Mouse (Mus musculus) induced T-regulatory cell, adult 2 months (primary cell): ENCODE results near the gene Rptor.
A peak's percentile ranks its signal among the peaks of the same experiment; 100 is the strongest.

Experiments
- DNase-seq: peaks from one replicate; pipeline ENCODE4 v3.0.0-alpha.2; 2012; ENCODE audit warnings: low read depth

Rptor gene

GRCm38 (mm10) chr11:119811598-119811997 is 208.9 kb downstream of the Rptor start:
- DNase-seq, result no peak

DNA sequence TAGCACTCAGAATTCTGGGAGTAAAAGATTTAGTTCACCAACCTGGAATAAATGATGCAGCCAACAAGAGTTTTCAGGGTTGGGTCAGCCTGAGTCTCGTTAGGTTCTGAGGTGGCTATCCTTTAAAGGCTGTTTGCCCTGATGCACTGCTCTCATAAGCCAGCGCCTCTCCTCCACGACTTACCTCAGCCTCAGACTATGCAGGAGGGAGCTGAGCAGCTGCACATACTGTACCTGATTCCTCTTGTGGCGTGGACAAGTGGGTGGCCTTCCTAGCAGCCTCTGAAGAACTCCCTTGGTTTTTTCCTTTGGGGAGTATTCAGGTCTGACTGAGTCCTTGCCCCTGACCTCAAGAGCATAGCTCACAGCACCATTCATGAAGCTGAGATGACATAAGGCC is 209.4 kb downstream of the Rptor start:
- no peak for DNase-seq

GRCm38 (mm10) chr11:119814035-119814558 is 211.4 kb downstream of the Rptor start:
- DNase-seq, result no peak

GRCm38 (mm10) chr11:119816798-119817361 is 214.2 kb downstream of the Rptor start:
- no peak for DNase-seq

- DNase-seq, result no peak
These were observed 214.7 kb downstream of the Rptor start for GRCm38 (mm10) chr11:119817362-119817837.

GRCm38 (mm10) chr11:119817898-119818297 is 215.2 kb downstream of the Rptor start:
- DNase-seq, result no peak

GRCm38 (mm10) chr11:119821514-119821913 is 218.8 kb downstream of the Rptor start:
- DNase-seq, result no peak

DNA sequence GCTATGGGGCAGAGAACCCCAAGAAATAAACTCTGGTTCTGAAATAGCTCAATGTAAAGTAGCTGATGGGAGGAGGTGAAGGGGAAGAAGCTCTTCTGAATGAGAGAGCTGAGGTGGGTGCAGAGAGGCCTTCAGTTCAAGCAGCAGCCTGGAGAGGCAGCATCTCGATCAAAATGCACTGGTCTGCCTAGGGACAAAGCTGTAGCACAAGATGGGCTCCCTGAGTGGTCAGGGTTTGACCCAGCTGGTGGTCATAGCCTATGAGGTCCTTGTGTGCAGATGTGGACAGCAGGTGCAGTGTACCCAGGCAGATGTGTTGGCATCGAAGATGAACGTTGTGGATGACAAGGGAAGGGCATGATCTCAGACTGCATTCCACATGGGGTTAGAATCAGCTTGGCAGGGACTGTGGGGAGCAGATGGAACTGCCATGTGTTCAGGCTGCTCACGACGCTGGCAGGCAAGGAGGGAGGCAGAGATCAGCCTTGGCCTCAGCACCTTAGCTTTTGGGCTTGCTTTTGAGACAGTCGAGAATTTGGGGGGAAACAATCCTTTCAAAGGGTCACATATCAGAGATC is 221.5 kb downstream of the Rptor start:
- DNase-seq, result no peak

DNA sequence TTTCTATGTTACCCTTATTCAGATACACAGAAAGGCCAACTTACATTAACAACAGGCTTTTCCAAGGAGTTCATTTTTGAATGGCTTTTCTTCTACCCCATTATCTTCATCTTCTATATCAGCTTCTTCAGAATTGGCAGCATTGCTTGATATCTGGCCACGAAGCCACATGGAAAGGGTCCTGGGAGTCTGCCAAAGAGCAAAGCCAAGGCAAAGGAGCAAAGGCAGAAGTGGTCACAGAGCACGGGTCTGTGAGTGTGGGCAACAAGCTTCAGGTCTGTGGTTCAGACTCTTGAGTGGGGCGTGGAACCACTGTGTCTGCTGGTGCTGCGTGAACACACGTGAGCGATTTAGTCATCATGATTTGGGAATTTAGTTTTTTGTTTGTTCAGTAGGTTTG is 223.1 kb downstream of the Rptor start:
- no peak for DNase-seq

- no peak for DNase-seq
These were observed 223.5 kb downstream of the Rptor start for GRCm38 (mm10) chr11:119826239-119826638.

GRCm38 (mm10) chr11:119829116-119829515 is 226.4 kb downstream of the Rptor start:
- no peak for DNase-seq

- no peak for DNase-seq
These were observed 229.0 kb downstream of the Rptor start for GRCm38 (mm10) chr11:119831682-119832081.

- no peak for DNase-seq
These were observed 230.6 kb downstream of the Rptor start for GRCm38 (mm10) chr11:119833311-119833710.

DNA sequence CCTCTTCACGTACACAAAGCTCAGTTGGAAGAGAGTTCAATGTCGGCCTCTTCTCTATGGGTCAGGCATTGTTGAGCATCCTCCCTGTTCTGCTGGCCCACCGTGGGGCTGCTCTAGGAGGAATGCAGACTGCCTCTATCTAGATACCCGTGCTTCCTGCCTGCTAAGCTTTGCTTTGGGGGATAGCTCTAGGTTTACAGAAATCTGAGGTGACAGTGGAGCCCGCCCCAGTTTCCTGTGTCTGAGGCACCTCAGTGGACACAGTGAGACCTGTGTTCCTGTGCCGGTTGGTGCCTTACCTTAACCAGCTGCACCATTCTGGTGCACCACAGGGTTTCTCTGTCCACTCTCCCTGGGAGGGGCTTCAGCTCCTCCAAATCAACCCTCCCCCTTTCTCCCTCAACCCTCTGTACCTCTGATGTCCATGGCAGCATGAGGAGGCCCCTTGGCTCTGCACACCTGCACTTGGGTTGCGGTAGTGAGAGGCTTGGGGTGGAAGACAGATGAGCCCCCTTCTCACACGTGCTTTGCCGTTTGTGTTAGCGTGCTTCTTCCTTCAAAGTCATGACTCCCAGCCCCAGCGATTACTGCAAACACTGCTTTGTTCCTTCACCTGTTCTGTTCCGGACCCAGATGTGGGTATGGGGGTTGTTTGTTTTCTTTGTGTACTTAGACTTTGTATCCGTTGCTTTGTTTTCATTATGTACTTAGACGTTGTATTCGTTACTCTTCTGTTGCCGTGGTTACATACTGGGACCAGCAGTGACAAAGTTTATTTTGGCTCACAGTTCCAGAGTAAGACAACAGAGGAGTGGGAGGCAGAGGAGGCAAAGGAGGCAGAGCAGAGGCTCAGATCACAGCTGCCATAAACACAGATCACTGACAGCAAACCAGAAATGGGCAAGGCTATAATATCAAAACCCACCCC is 231.4 kb downstream of the Rptor start:
- peak; percentile 19 for DNase-seq

DNA sequence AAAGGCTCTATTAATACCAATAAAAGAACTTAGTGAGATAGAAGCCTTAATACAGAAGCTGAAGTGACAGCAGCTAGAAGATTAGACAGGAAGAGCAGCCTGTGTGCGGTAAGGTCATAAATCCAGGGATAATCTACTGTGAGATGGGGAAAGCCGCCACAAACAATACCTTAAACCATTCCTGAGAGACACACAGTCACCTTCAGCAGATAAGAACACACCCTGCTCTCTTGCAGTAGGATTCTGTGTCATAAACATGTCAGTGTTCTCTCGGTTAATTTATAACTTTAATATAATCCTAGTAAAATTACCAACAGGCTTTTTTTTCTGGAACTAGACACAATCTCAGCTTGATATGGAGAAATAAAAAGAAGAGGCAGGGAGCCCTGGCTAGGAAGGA is 233.6 kb downstream of the Rptor start:
- DNase-seq, result no peak

GRCm38 (mm10) chr11:119837786-119838185 is 235.1 kb downstream of the Rptor start:
- DNase-seq, result no peak

GRCm38 (mm10) chr11:119839411-119840342 is 237.0 kb downstream of the Rptor start:
- DNase-seq, result no peak

GRCm38 (mm10) chr11:119846608-119847007 is 243.9 kb downstream of the Rptor start:
- DNase-seq, result no peak

DNA sequence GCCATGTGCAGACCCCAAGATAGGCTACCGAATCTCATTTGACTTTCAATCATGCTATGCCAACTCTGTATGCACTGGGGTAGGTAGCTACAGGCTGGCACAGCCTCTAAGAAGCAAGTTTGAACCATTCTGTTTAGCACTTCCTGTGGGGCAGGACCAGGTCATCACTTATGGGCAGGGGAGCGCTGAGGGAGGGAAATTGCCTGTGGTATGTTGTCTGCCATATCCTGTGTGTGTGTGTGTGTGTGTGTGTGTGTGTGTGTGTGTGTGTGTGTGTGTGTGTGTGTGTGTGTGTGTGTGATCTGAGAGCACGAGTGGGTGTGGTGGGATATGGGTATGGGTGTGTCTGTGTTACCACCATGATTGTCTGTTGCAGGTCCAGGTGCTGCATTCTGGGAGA is 244.4 kb downstream of the Rptor start:
- peak; percentile 39 for DNase-seq

DNA sequence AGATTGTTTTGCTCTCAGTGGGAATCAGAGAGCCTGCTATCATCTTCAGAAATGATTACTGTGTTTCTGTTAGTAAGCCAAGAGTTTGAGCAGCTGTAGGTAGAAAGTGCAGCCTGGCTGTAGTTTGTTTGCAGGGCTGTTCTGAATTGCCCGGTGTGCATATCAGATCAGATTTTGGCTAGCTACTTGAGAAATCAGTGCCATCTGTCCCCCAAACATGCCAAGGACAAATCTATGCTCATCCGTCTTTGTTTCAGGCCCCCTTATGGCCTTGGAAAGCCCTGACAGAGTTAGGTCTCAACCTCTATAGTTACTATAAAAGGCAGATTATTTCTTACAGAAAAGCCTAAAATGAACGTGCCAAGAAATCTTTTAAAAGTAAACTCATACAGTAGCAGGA is 244.9 kb downstream of the Rptor start:
- no peak for DNase-seq

DNA sequence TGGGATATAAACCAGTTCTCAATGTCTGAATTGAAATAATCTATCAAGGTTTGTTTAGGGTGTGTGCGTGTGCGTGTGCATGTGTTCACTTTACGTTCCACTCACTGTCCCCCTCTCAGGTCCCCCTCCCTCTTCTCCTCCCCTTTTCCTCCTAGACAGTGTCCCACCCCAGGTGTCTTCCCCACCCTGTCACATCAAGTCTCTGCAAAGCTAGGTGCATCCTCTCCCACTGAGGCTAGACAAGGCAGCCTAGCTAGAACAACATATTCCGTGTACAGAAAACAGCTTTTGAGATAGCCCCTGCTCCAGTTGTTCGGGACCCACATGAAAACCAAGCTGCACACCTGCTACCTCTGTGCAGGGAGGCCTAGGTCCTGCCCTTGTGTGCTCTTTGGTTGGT is 245.5 kb downstream of the Rptor start:
- no peak for DNase-seq

- DNase-seq, result peak; percentile 49
These were observed 253.3 kb downstream of the Rptor start for GRCm38 (mm10) chr11:119855999-119856398.
